Mouse (Mus musculus): ENCODE measurements around the gene Hspbap1. TPM values are rescaled to one million over a fixed set of nuclear protein-coding genes. Genes with fewer than 3 reads are reported as not detected.

The Hspbap1 gene
- polyA plus RNA-seq, 1 experiment, result 6.3 TPM

GRCm38 (mm10) chr16:35862057-35862456, 91.9 kb downstream of the Hspbap1 start:
- H3K4me3 ChIP-seq (ENCODE audit: extremely low read depth, insufficient read depth, insufficient read length), result no peak overlapping the region
- H3K27ac ChIP-seq (ENCODE audit: insufficient read depth, low read length), result no peak overlapping the region
- peaks cover 60% of the 10 kb centered on the region for H3K36me3 ChIP-seq (ENCODE audit: control insufficient read depth, insufficient read depth, low read length)
- no peaks in the 10 kb centered on the region for H3K27me3 ChIP-seq (ENCODE audit: control insufficient read depth, insufficient read depth, low read length)
- 95% methylated on average over 1 of the region's 1 CpGs for WGBS
- no peak for TF ChIP-seq POLR2A (IDR thresholded peaks at IDR 0.05; ENCODE audit: low read depth, low read length)
- TF ChIP-seq CTCF (IDR thresholded peaks at IDR 0.05; ENCODE audit: extremely low read depth, insufficient read depth, insufficient read length, insufficient replicate concordance), result peak; percentile 19; the same call in 1 of the 2 replicates
- DNase-seq (ENCODE audit: low read depth in 1 of 2, low spot score in 2 of 2), result no peak
- no peaks in the 10 kb centered on the region for H3K4me1 ChIP-seq (ENCODE audit: control insufficient read depth, insufficient read depth, insufficient read length)

- Histone ChIP-seq H3K4me3 (ENCODE audit: extremely low read depth, insufficient read depth, insufficient read length) (no peak overlapping the region), H3K27ac (ENCODE audit: insufficient read depth, low read length) (no peak overlapping the region), H3K27me3 (ENCODE audit: control insufficient read depth, insufficient read depth, low read length) (no peaks in the 10 kb centered on the region), H3K4me1 (ENCODE audit: control insufficient read depth, insufficient read depth, insufficient read length) (peaks cover 7% of the 10 kb centered on the region; the same call in 1 of the 2 replicates), H3K36me3 (ENCODE audit: control insufficient read depth, insufficient read depth, low read length) (peaks cover 26% of the 10 kb centered on the region)
- WGBS, result 88% methylated on average over 11 of the region's 11 CpGs
- DNase-seq (ENCODE audit: low read depth in 1 of 2, low spot score in 2 of 2), result no peak
- TF ChIP-seq POLR2A (IDR thresholded peaks at IDR 0.05; ENCODE audit: low read depth, low read length), result no peak
Observed at GRCm38 (mm10) chr16:35867726-35868125, 97.6 kb downstream of the Hspbap1 start.

GRCm38 (mm10) chr16:35869126-35869525, 99.0 kb downstream of the Hspbap1 start:
- Histone ChIP-seq H3K4me1 (ENCODE audit: control insufficient read depth, insufficient read depth, insufficient read length) (peaks cover 7% of the 10 kb centered on the region; the same call in 1 of the 2 replicates), H3K4me3 (ENCODE audit: extremely low read depth, insufficient read depth, insufficient read length) (peak overlapping the region; percentile 36; the same call in 1 of the 2 replicates), H3K27ac (ENCODE audit: insufficient read depth, low read length) (peak overlapping the region; percentile 51), H3K27me3 (ENCODE audit: control insufficient read depth, insufficient read depth, low read length) (no peaks in the 10 kb centered on the region), H3K36me3 (ENCODE audit: control insufficient read depth, insufficient read depth, low read length) (peaks cover 19% of the 10 kb centered on the region)
- 5% methylated on average over 3 of the region's 3 CpGs for WGBS
- DNase-seq (ENCODE audit: low read depth in 1 of 2, low spot score in 2 of 2), result no peak
- TF ChIP-seq POLR2A (IDR thresholded peaks at IDR 0.05; ENCODE audit: low read depth, low read length) (no peak), CTCF (IDR thresholded peaks at IDR 0.05; ENCODE audit: extremely low read depth, insufficient read depth, insufficient read length, insufficient replicate concordance) (no peak)

- no peak for DNase-seq (ENCODE audit: low read depth in 1 of 2, low spot score in 2 of 2)
- H3K27ac ChIP-seq (ENCODE audit: insufficient read depth, low read length), result peak overlapping the region; percentile 51
- TF ChIP-seq POLR2A (IDR thresholded peaks at IDR 0.05; ENCODE audit: low read depth, low read length) (no peak), CTCF (IDR thresholded peaks at IDR 0.05; ENCODE audit: extremely low read depth, insufficient read depth, insufficient read length, insufficient replicate concordance) (no peak)
- H3K4me1 ChIP-seq (ENCODE audit: control insufficient read depth, insufficient read depth, insufficient read length), result peaks cover 7% of the 10 kb centered on the region; the same call in 1 of the 2 replicates
- peaks cover 14% of the 10 kb centered on the region for H3K36me3 ChIP-seq (ENCODE audit: control insufficient read depth, insufficient read depth, low read length)
- 24% methylated on average over 6 of the region's 6 CpGs for WGBS
- H3K27me3 ChIP-seq (ENCODE audit: control insufficient read depth, insufficient read depth, low read length), result no peaks in the 10 kb centered on the region
- H3K4me3 ChIP-seq (ENCODE audit: extremely low read depth, insufficient read depth, insufficient read length), result peak overlapping the region; percentile 18
Observed at GRCm38 (mm10) chr16:35869656-35870055, 99.5 kb downstream of the Hspbap1 start.

GRCm38 (mm10) chr16:35870581-35871047, 100.4 kb downstream of the Hspbap1 start:
- Histone ChIP-seq H3K27me3 (ENCODE audit: control insufficient read depth, insufficient read depth, low read length) (no peaks in the 10 kb centered on the region), H3K36me3 (ENCODE audit: control insufficient read depth, insufficient read depth, low read length) (peaks cover 6% of the 10 kb centered on the region), H3K4me3 (ENCODE audit: extremely low read depth, insufficient read depth, insufficient read length) (peak overlapping the region; percentile 79), H3K4me1 (ENCODE audit: control insufficient read depth, insufficient read depth, insufficient read length) (peaks cover 7% of the 10 kb centered on the region; the same call in 1 of the 2 replicates), H3K27ac (ENCODE audit: insufficient read depth, low read length) (peak overlapping the region; percentile 82)
- DNase-seq (ENCODE audit: low read depth in 1 of 2, low spot score in 2 of 2), result no peak
- TF ChIP-seq CTCF (IDR thresholded peaks at IDR 0.05; ENCODE audit: extremely low read depth, insufficient read depth, insufficient read length, insufficient replicate concordance), result no peak
- TF ChIP-seq POLR2A (IDR thresholded peaks at IDR 0.05; ENCODE audit: low read depth, low read length), result no peak
- WGBS, result 2% methylated on average over 12 of the region's 12 CpGs

GRCm38 (mm10) chr16:35871048-35871851, 101.1 kb downstream of the Hspbap1 start, which contains the start of gene Parp14:
Gene Parp14 (minus strand): TSS chr16:35871544.
- peaks cover 7% of the 10 kb centered on the region; the same call in 1 of the 2 replicates for H3K4me1 ChIP-seq (ENCODE audit: control insufficient read depth, insufficient read depth, insufficient read length)
- H3K27ac ChIP-seq (ENCODE audit: insufficient read depth, low read length), result peak within 1 kb of the TSS; percentile 82
- peak; percentile 28 to 43 for DNase-seq (ENCODE audit: low read depth in 1 of 2, low spot score in 2 of 2)
- peak within 1 kb of the TSS; percentile 79 for H3K4me3 ChIP-seq (ENCODE audit: extremely low read depth, insufficient read depth, insufficient read length)
- peaks cover 4% of the 10 kb centered on the region; the same call in 1 of the 2 replicates for H3K36me3 ChIP-seq (ENCODE audit: control insufficient read depth, insufficient read depth, low read length)
- under 1% methylated on average over 38 of the region's 38 CpGs for WGBS
- no peak for TF ChIP-seq CTCF (IDR thresholded peaks at IDR 0.05; ENCODE audit: extremely low read depth, insufficient read depth, insufficient read length, insufficient replicate concordance)
- TF ChIP-seq POLR2A (IDR thresholded peaks at IDR 0.05; ENCODE audit: low read depth, low read length), result peak; percentile 34; the same call in 1 of the 2 replicates
- H3K27me3 ChIP-seq (ENCODE audit: control insufficient read depth, insufficient read depth, low read length), result no peaks in the 10 kb centered on the region

All from spleen, adult 2 months (tissue).